Mouse (Mus musculus): ENCODE data around the gene Elovl5. TPM values are rescaled to one million over a fixed set of nuclear protein-coding genes. Genes with fewer than 3 reads are reported as not detected.

Elovl5 gene
- total RNA-seq, 2 experiments from 2014 or later: 70.4 to 73.1 TPM

Other genes starting within 250 kb of the Elovl5 start
- gene Gclc, start 162.8 kb upstream of the Elovl5 start, total RNA-seq (2021): 10 to 100 TPM; 45.1 to 46.3 TPM
- gene Gcm1, start 134.6 kb downstream of the Elovl5 start, total RNA-seq (2021): not detected
- gene Fbxo9, start 191.7 kb downstream of the Elovl5 start, total RNA-seq (2021): 10 to 100 TPM; 90.3 to 92.2 TPM
- gene Ick, start 191.8 kb downstream of the Elovl5 start, total RNA-seq (2021): 10 to 100 TPM; 18.0 to 18.3 TPM

Data from layer of hippocampus, adult 18-20 months (tissue).